Mouse (Mus musculus) central nervous system, embryonic 18 days (tissue): ENCODE data around the gene Tmem185b. TPM values are rescaled to one million over a fixed set of nuclear protein-coding genes. Genes with fewer than 3 reads are reported as not detected.

Experiments
- polyA plus RNA-seq: library from polyadenylated mRNA; depleted of rRNA; stranded (reverse); fragments of >200 nt; gene quantifications from 2 replicates; pipeline ENCODE4 v1.2.3, GENCODE M21; 2012; rRNA removed

Tmem185b gene
- 13.6 and 15.0 TPM in 2 replicates for polyA plus RNA-seq

GRCm38 (mm10) chr1:119525689-119526591, at the start of gene Tmem185b:
Gene Tmem185b (plus strand): TSS chr1:119526160.

GRCm38 (mm10) chr1:119504260-119505062, 21.5 kb upstream of the Tmem185b start, which contains the start of gene Ralb:
Gene Ralb (minus strand): TSS chr1:119504794.

Other genes with a start within 250 kb of the Tmem185b start
- gene Inhbb, start 103.9 kb upstream of the Tmem185b start, polyA plus RNA-seq: 5.7 and 6.8 TPM in 2 replicates
- 29.1 and 29.6 TPM in 2 replicates for gene Ralb, start 21.4 kb upstream of the Tmem185b start, polyA plus RNA-seq
- gene Epb41l5, start 122.8 kb downstream of the Tmem185b start, polyA plus RNA-seq: 8.4 and 9.4 TPM in 2 replicates